Mouse (Mus musculus) retina, postnatal 7 days (tissue): ENCODE results near the gene Ssh2.

ENCODE experiments used
- DNase-seq: peaks from one replicate; pipeline ENCODE4 v3.0.0-alpha.2; 2012; ENCODE audit warnings: low read depth, low spot score

The Ssh2 gene

DNA sequence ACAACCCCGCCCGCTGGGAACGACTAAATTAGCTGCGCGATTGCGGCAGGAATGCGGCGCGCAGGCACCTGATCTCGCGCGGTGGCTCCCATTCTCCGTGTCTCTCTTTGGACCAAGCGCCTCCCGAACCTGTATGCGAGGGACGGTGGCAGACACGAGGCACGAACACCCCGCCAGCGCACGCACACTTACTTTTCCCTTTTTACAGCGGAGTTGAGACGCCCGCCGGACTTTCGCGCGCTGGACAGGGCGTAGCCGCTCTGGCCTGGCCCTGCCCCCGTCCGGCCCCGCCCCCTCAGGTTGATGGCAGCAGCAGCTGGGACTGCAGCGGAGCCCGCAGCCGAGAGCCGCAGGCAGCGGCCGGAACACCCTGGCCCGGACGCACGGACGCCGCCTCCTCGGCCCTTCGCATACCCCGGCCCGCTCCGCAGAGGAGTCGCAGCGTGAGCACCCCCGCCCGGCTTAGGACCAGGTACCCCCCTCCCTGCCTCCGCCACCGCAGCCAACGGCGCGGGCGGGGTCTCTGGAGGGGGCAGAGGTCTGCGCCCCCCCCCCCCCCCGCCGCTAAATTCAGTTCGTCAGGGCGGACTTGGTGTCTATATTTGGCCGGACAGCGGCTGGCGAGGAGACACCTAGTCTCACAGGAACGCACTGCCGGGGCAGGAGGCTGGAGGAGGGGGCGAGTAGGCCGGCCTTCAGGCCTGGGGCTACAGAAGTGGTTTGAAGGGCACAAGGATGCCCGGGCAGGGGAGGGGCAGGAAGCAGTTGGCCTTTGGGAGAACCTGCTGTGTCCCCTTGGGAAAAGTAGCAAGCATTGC is 246.4 kb downstream of the Ssh2 start, which contains the start of gene Coro6:
Gene Coro6 (plus strand): TSS at position 129 of the 818 bp plus-strand sequence.
- no peak for DNase-seq

DNA sequence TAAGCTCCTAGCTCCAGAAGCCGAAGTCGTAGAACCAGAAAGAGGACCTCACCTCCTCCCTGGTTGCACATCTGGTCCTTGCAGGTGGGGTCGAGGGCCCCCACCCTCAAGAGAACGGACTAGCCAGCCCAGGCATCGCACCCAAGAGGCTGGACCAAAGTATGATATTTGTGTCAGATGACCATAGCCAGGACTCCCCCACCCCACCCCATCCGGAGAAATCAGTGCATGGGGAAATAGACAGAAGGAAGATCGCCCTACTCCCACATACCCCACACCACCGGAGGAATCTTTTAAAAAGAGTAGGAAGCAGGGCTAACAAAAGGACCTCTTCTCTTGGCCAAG is 247.0 kb downstream of the Ssh2 start:
- no peak for DNase-seq

- no peak for DNase-seq
Observed at GRCm38 (mm10) chr11:77463786-77464185, 247.7 kb downstream of the Ssh2 start.

GRCm38 (mm10) chr11:77464684-77465083 is 248.6 kb downstream of the Ssh2 start:
- no peak for DNase-seq

DNA sequence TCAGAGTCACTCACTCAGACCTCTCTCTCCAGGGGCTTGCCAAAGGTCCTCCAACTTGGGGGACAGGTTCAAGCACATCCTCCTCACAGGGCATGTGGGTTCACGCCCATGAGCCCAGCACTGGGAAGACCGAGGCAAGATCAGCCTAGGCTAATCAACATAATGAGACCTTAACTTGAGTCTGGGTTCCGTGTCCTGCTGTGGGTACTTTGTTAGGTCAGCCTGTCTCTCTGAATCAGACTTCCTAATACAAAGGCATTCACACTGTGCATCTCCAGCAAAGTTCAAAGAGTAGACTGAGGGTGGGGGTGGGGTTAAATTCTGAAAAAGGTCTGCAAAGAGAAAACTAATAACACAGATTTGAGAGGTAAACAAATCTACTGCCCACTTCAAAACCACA is 249.0 kb downstream of the Ssh2 start:
- no peak for DNase-seq

DNA sequence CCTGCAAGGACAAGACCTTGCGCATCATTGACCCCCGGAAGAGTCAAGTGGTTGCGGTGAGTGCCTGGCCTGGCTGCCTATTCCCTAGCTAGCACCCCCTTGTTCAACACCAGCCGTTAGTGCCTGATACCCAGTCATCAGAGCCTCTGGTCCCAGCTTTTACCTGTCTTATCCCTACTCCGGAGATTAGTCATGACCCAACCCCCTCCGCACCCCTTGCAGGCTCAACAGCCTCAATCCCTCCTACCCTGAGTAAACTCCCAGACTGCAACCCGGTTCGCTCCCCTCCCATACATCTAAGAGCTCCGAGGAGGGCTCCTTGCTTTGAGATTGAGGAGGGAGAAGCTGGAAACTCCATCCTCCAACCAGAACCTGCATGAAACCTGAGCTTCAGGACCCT is 250.5 kb downstream of the Ssh2 start:
- DNase-seq = no peak

GRCm38 (mm10) chr11:77467157-77467556 is 251.1 kb downstream of the Ssh2 start:
- DNase-seq = no peak

GRCm38 (mm10) chr11:77467784-77468183 is 251.7 kb downstream of the Ssh2 start:
- no peak for DNase-seq

DNA sequence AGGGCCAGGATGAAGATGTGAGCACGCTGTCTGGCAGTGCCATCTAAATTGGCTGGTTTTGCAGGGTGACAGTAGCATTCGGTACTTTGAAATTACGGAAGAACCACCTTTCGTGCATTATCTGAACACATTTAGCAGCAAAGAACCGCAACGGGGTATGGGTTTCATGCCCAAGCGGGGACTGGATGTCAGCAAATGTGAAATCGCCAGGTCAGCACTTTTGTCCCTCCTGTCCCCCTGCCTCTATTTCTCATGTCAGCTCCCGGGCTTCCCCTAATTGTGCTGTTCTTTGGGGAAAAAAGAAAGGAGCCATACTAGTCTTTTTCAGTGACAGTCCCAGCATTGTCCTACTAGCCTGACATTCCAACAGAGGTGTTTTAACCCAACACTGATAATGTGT is 252.3 kb downstream of the Ssh2 start:
- no peak for DNase-seq

DNA sequence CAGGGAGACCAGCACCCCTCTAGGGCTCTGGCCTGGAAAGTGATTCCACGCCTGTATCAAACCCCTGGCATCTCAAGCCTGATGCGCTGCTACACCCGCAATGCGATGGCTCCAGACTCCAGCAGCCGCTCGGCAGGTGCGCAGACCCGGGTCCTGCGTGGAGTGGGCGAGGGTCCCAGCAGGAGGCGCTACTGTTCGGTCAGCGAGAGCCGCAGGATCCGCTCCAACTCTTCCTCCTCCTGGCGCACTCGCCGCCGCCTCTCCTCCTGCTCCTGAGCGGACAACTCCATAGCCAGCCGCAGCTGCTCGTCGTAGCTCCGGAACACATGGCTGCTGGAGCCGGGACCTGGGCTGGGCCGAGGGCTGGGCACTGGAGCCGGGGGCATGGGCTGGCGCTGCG is 255.3 kb downstream of the Ssh2 start:
- DNase-seq = no peak

- no peak for DNase-seq
Observed at GRCm38 (mm10) chr11:77472775-77473174, 256.7 kb downstream of the Ssh2 start.

GRCm38 (mm10) chr11:77476216-77476615 is 260.1 kb downstream of the Ssh2 start:
- no peak for DNase-seq

- DNase-seq = no peak
Observed at GRCm38 (mm10) chr11:77476895-77477294, 260.8 kb downstream of the Ssh2 start.

- DNase-seq = no peak
Observed at GRCm38 (mm10) chr11:77483043-77483442, 267.0 kb downstream of the Ssh2 start.

GRCm38 (mm10) chr11:77483510-77484255 is 267.6 kb downstream of the Ssh2 start:
- DNase-seq = no peak

GRCm38 (mm10) chr11:77485229-77485628 is 269.1 kb downstream of the Ssh2 start:
- no peak for DNase-seq

DNA sequence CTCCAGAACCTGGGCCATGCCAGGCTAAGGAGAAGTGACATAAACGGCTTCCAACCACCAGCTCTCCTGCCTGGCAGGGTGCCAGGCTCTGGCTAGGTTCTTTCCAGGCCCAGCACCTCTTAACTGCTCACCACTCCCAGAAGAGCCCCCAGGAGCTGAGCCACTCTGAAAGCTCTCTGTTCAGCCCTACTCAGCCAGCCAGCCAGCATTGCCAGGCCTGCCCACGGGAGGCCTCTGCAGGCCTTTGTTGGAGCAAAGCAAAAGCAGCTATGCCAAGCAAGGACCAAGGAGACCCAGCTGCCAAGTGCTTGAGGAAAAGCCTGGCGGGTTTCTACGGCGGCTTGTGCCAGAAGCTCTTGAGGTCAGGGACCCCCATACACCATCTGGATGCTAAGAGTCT is 270.7 kb downstream of the Ssh2 start:
- DNase-seq = no peak

DNA sequence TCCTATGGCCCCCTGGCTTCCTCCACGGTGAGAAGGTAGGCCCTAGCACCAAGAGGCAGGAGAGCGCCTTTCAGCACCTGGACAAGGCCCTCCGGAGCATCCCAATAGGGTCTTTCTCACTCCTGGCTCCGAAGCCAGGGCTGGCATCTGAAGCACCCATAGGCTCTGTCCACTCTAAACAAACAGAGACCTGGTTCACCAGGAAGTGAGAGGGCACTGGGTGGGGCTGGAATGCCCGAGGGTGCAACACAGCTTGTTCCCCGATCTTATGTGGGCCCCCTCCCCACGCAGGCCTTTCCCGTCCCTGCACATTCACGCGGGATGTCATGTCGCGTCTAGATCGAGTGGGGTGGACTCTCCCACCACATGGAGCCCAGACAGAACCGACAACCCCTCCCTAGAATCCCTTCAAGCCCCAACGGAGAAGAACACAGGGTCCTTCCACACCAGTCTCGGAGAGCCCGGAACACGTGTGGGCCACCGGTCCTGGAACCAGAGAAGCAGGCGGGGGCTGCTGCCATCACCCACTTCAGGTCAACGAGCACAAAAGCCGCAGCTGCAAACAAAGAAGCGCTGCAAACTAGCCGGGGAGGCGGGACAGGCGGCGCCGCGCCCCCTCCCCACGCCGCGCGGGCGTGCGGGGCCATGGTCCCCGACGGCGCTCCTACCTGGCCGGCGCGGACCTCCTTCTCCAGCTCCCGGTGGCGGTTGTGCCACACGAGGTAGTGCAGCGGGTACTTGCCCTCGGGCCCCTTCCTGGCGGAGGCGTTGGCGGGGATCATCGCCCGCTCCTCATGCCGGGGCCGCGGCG is 272.9 kb downstream of the Ssh2 start:
- DNase-seq = no peak

- DNase-seq = peak; percentile 67
Observed at GRCm38 (mm10) chr11:77489591-77490235, 273.6 kb downstream of the Ssh2 start, which contains the start of gene Ankrd13b. Ankrd13b (minus strand) TSS chr11:77489678.

DNA sequence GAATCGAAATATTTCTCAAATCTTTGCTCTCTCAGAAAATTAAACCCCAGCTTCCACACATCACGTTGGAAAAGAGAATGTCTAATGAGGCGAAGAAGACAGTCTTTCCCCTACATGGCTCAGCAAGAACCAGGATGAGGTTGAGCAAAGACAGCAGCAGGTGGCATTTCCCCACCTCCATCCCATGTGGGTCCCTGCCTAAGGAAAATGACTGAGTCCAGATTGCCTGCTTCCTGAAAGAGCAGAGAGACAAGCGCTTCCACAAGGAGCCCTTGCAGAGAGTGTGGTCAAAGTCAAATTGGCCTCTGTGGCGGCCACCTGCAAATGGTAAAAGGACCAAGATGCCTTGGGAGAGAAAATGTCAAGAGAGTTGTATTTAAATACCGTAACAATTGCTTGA is 274.4 kb downstream of the Ssh2 start:
- DNase-seq = no peak

GRCm38 (mm10) chr11:77491123-77491501 is 275.0 kb downstream of the Ssh2 start:
- DNase-seq = peak; percentile 86
